Mouse (Mus musculus): ENCODE data around the gene Pla2g4c. TPM values are rescaled to one million over a fixed set of nuclear protein-coding genes. Genes with fewer than 3 reads are reported as not detected.

Pla2g4c gene
- polyA plus RNA-seq, 1 experiment, result 0.32 TPM

- no peak overlapping the region for H3K27ac ChIP-seq (ENCODE audit: insufficient read depth, low read depth, low read length)
- H3K4me1 ChIP-seq (ENCODE audit: control insufficient read depth, insufficient read depth, low read length), result peaks cover 5% of the 10 kb centered on the region; the same call in 1 of the 2 replicates
- TF ChIP-seq POLR2A (IDR thresholded peaks at IDR 0.05; ENCODE audit: borderline replicate concordance, low read depth, low read length) (no peak), CTCF (IDR thresholded peaks at IDR 0.05; ENCODE audit: low read depth, low read length) (no peak)
- H3K4me3 ChIP-seq (ENCODE audit: insufficient read depth, low read length), result no peak overlapping the region
Measured at GRCm38 (mm10) chr7:13295256-13295655, 29.2 kb upstream of the Pla2g4c start.

GRCm38 (mm10) chr7:13297636-13298035 lies 26.8 kb upstream of the Pla2g4c start:
- TF ChIP-seq POLR2A (IDR thresholded peaks at IDR 0.05; ENCODE audit: borderline replicate concordance, low read depth, low read length) (no peak), CTCF (IDR thresholded peaks at IDR 0.05; ENCODE audit: low read depth, low read length) (no peak)

GRCm38 (mm10) chr7:13298821-13299220 lies 25.6 kb upstream of the Pla2g4c start:
- no peak overlapping the region for H3K4me3 ChIP-seq (ENCODE audit: insufficient read depth, low read length)
- H3K27ac ChIP-seq (ENCODE audit: insufficient read depth, low read depth, low read length), result no peak overlapping the region
- TF ChIP-seq CTCF (IDR thresholded peaks at IDR 0.05; ENCODE audit: low read depth, low read length), result no peak
- TF ChIP-seq POLR2A (IDR thresholded peaks at IDR 0.05; ENCODE audit: borderline replicate concordance, low read depth, low read length), result no peak
- H3K4me1 ChIP-seq (ENCODE audit: control insufficient read depth, insufficient read depth, low read length), result peaks cover 12% of the 10 kb centered on the region

More at GRCm38 (mm10) chr7:13297636-13298035, 26.8 kb upstream of the Pla2g4c start:
- Histone ChIP-seq H3K4me3 (ENCODE audit: insufficient read depth, low read length) (no peak overlapping the region), H3K4me1 (ENCODE audit: control insufficient read depth, insufficient read depth, low read length) (peaks cover 5% of the 10 kb centered on the region), H3K27ac (ENCODE audit: insufficient read depth, low read depth, low read length) (no peak overlapping the region)

- no peak for TF ChIP-seq CTCF (IDR thresholded peaks at IDR 0.05; ENCODE audit: low read depth, low read length)
- TF ChIP-seq POLR2A (IDR thresholded peaks at IDR 0.05; ENCODE audit: borderline replicate concordance, low read depth, low read length), result no peak
- no peak overlapping the region for H3K4me3 ChIP-seq (ENCODE audit: insufficient read depth, low read length)
- H3K27ac ChIP-seq (ENCODE audit: insufficient read depth, low read depth, low read length), result no peak overlapping the region
- H3K4me1 ChIP-seq (ENCODE audit: control insufficient read depth, insufficient read depth, low read length), result peaks cover 12% of the 10 kb centered on the region
Measured at GRCm38 (mm10) chr7:13301643-13302042, 22.8 kb upstream of the Pla2g4c start.

- no peak overlapping the region for H3K4me3 ChIP-seq (ENCODE audit: insufficient read depth, low read length)
- H3K4me1 ChIP-seq (ENCODE audit: control insufficient read depth, insufficient read depth, low read length), result peaks cover 12% of the 10 kb centered on the region
- H3K27ac ChIP-seq (ENCODE audit: insufficient read depth, low read depth, low read length), result no peak overlapping the region
- TF ChIP-seq POLR2A (IDR thresholded peaks at IDR 0.05; ENCODE audit: borderline replicate concordance, low read depth, low read length) (no peak), CTCF (IDR thresholded peaks at IDR 0.05; ENCODE audit: low read depth, low read length) (no peak)
Measured at GRCm38 (mm10) chr7:13302780-13303179, 21.7 kb upstream of the Pla2g4c start.

GRCm38 (mm10) chr7:13303372-13303771 lies 21.1 kb upstream of the Pla2g4c start:
- TF ChIP-seq CTCF (IDR thresholded peaks at IDR 0.05; ENCODE audit: low read depth, low read length) (no peak), POLR2A (IDR thresholded peaks at IDR 0.05; ENCODE audit: borderline replicate concordance, low read depth, low read length) (no peak)

GRCm38 (mm10) chr7:13309407-13309806 lies 15.0 kb upstream of the Pla2g4c start:
- no peak overlapping the region for H3K4me3 ChIP-seq (ENCODE audit: insufficient read depth, low read length)
- H3K4me1 ChIP-seq (ENCODE audit: control insufficient read depth, insufficient read depth, low read length), result no peaks in the 10 kb centered on the region
- no peak overlapping the region for H3K27ac ChIP-seq (ENCODE audit: insufficient read depth, low read depth, low read length)
- no peak for TF ChIP-seq POLR2A (IDR thresholded peaks at IDR 0.05; ENCODE audit: borderline replicate concordance, low read depth, low read length)
- no peak for TF ChIP-seq CTCF (IDR thresholded peaks at IDR 0.05; ENCODE audit: low read depth, low read length)

More at GRCm38 (mm10) chr7:13303372-13303771, 21.1 kb upstream of the Pla2g4c start:
- Histone ChIP-seq H3K4me3 (ENCODE audit: insufficient read depth, low read length) (no peak overlapping the region), H3K27ac (ENCODE audit: insufficient read depth, low read depth, low read length) (no peak overlapping the region), H3K4me1 (ENCODE audit: control insufficient read depth, insufficient read depth, low read length) (peaks cover 12% of the 10 kb centered on the region)

- H3K27ac ChIP-seq (ENCODE audit: insufficient read depth, low read depth, low read length), result no peak overlapping the region
- no peak overlapping the region for H3K4me3 ChIP-seq (ENCODE audit: insufficient read depth, low read length)
- TF ChIP-seq POLR2A (IDR thresholded peaks at IDR 0.05; ENCODE audit: borderline replicate concordance, low read depth, low read length) (no peak), CTCF (IDR thresholded peaks at IDR 0.05; ENCODE audit: low read depth, low read length) (no peak)
- no peaks in the 10 kb centered on the region for H3K4me1 ChIP-seq (ENCODE audit: control insufficient read depth, insufficient read depth, low read length)
Measured at GRCm38 (mm10) chr7:13310493-13311199, 13.8 kb upstream of the Pla2g4c start.

- H3K4me3 ChIP-seq (ENCODE audit: insufficient read depth, low read length), result no peak overlapping the region
- no peaks in the 10 kb centered on the region for H3K4me1 ChIP-seq (ENCODE audit: control insufficient read depth, insufficient read depth, low read length)
- H3K27ac ChIP-seq (ENCODE audit: insufficient read depth, low read depth, low read length), result no peak overlapping the region
- TF ChIP-seq CTCF (IDR thresholded peaks at IDR 0.05; ENCODE audit: low read depth, low read length) (no peak), POLR2A (IDR thresholded peaks at IDR 0.05; ENCODE audit: borderline replicate concordance, low read depth, low read length) (no peak)
Measured at GRCm38 (mm10) chr7:13311401-13311800, 13.1 kb upstream of the Pla2g4c start.

GRCm38 (mm10) chr7:13314095-13314597 lies 10.3 kb upstream of the Pla2g4c start:
- no peaks in the 10 kb centered on the region for H3K4me1 ChIP-seq (ENCODE audit: control insufficient read depth, insufficient read depth, low read length)
- H3K4me3 ChIP-seq (ENCODE audit: insufficient read depth, low read length), result no peak overlapping the region
- no peak overlapping the region for H3K27ac ChIP-seq (ENCODE audit: insufficient read depth, low read depth, low read length)
- TF ChIP-seq POLR2A (IDR thresholded peaks at IDR 0.05; ENCODE audit: borderline replicate concordance, low read depth, low read length) (no peak), CTCF (IDR thresholded peaks at IDR 0.05; ENCODE audit: low read depth, low read length) (no peak)

Measured in bone marrow macrophage, adult 2 months (primary cell).